Mouse (Mus musculus) T-cell, adult 2 months (primary cell): ENCODE results near the gene Zkscan7.
"Not testable (repeated sequence)": the region's sequence is repeated elsewhere in the genome, so short reads cannot be mapped to it uniquely, and the experiment has no call there.

Source experiments
- DNase-seq: peaks from one replicate; pipeline ENCODE4 v3.0.0; 2022; ENCODE audit warnings: low spot score

The Zkscan7 gene

GRCm38 (mm10) chr9:122885385-122885784, at the start of gene Zkscan7:
Zkscan7 (plus strand) TSS chr9:122885685.
- no peak for DNase-seq

DNA sequence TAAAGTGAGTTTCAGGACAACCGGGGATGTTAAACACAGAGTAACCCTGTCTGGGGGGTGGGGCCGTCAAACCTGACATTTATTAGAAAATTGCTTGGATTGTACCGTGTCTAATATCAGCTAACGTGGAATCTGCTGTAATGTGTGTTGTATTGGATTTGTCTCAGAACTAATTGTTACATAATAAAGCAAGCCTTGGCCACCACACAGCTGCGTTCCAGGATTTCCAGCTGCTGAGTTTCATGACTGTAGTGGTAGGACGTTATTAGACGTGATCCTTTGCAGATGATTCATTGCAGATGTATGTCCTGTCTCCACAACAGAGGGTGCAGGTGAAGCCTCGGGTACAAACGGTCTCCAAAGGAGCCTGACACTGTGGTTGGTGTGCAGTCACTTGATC, 49.4 kb upstream of the Zkscan7 start:
- DNase-seq = no peak

- no peak for DNase-seq
These were observed 48.7 kb upstream of the Zkscan7 start for GRCm38 (mm10) chr9:122836790-122837189.

DNA sequence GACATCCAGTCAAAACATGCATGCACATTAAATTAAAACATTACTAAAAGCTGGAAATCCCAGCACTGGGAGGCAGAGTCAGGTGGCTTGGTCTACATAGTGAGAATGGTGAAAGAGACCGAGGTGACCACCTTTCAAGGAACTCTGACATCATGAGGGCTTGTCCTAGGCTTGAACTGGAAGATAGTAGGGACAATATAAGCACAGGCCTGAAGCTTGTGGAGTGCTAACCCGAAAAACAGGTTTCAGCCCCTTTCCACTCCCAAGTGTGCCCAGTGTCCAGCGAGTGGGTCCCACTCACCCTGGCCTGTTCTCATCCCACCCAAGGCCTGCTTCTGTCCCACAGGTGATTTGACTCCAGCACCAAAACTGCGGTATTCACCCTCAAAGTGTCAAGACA, 48.3 kb upstream of the Zkscan7 start:
- DNase-seq = no peak

DNA sequence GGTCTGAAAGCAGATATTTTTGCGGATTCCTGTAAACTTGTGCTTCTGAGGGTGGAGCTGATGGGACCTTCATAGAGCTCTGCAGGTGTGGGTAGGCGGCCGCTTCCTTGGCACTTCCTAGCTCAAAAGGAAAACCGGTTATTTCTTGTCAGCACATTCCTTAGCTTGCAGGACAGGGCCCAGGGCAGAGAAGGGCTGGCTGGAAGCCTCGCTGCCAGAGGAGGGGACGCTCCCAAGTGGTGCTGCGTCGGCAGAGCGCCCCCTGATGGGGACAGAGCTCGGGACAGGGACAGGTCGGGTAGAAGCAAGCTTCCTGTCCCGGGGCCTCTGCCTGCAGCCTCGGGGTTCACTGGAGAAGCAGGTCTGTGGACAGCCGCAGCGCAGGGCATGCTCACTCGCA, 47.8 kb upstream of the Zkscan7 start:
- peak; percentile 2 for DNase-seq

DNA sequence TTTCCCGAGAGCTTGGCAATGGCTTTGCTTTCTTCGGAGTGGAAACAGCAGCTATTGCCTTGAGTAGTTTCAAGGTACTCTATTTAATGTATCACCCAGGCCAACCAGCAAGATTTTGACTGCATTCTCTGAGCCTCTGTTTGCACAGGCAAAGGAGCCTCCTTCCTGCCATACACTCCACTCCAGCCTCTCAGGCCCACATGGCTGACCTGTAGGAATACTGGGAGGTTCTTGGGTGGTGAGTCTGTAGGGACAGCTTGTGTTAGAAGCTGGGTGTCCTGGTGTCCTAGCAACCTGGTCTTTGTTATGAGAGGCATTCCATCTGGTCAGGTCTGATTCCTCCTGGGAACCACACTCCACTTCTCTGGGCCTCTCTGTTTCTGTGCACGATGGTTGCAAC, 41.7 kb upstream of the Zkscan7 start, which contains the start of gene Gm35549:
Gene Gm35549 (minus strand): TSS at position 276 of the 400 bp plus-strand sequence.
- no peak for DNase-seq

- DNase-seq = no peak
These were observed 39.9 kb upstream of the Zkscan7 start for GRCm38 (mm10) chr9:122845621-122846020.

- DNase-seq = no peak
These were observed 39.3 kb upstream of the Zkscan7 start for GRCm38 (mm10) chr9:122846156-122846555.

- DNase-seq = not testable (repeated sequence)
These were observed 37.6 kb upstream of the Zkscan7 start for GRCm38 (mm10) chr9:122847811-122848311.

DNA sequence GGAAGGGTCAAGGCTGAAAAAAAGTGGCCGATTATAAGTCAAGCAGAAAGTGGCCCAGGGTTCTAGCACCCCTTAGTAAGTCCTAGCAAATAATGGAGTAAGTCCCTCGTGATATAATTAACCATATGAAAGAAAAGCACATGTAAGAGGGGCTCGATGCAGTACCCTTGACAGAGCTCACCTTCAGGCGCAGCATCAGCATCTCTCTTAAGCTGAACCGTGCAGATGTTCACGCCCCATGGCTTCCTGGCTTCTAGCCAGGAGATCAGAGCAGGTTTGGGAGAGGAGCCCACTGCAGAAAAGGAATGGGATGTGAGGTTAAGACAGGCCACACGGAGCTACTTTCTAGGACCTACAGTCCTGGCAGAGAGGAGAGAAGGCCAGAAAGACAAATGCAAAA, 31.0 kb upstream of the Zkscan7 start:
- no peak for DNase-seq

GRCm38 (mm10) chr9:122855141-122855540, 30.3 kb upstream of the Zkscan7 start:
- not testable (repeated sequence) for DNase-seq

DNA sequence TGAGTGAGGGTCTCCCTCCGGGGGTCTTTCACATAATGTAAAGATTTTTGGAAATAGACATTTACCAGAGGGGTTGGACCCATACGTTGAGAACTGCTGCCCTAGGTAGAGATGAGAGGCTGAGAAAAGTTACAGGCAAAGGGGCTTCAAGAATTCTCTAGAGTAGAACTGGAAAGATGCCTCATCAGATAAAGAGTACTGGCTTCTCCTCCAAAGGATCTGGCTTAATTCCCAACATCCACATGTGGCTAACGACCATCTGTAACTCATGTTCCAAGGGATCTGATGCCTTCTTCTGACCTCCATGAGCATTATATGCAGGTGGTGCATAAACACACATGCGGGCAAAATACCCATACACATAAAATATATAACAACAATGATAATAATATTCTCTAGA, 29.9 kb upstream of the Zkscan7 start:
- no peak for DNase-seq

DNA sequence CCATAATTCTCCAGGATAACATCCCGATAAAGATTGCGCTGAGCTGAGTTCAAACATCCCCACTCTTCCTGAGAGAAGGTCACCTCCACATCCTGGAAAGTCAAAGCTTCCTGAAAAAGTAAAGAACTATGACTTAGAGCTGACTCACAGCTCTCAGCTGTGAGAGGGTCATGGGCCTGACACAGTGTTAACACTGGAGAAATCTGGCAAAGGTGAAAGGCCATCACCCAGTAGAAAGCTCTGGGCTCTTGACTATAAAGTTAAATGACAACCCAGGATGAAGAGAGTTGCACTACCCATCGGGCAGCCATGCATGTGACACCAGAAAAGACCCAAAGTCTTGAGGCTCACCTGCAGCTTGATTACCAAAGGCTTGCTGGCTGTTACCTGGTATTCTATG, 28.8 kb upstream of the Zkscan7 start:
- DNase-seq = no peak

DNA sequence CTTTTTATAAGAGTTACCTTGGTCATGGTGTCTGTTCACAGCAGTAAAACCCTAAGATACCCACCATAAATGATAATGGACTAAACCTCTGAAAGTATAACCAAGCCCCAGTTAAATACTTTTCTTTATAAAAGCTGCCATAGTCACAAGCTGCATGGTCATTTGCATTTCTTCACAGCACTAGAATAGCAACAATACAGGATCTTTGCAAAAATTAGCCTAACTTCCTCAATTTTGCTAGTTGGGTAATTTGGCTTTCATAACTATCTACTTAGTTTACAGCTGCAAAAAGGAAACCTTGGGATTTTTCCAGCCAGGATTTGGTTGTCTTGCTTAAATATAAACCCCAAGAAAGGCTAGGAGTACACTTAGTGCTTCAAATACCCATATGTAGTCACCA, 24.7 kb upstream of the Zkscan7 start:
- no peak for DNase-seq

GRCm38 (mm10) chr9:122863731-122864130, 21.8 kb upstream of the Zkscan7 start:
- DNase-seq = no peak

- DNase-seq = no peak
These were observed 20.6 kb upstream of the Zkscan7 start for GRCm38 (mm10) chr9:122864848-122865247.

DNA sequence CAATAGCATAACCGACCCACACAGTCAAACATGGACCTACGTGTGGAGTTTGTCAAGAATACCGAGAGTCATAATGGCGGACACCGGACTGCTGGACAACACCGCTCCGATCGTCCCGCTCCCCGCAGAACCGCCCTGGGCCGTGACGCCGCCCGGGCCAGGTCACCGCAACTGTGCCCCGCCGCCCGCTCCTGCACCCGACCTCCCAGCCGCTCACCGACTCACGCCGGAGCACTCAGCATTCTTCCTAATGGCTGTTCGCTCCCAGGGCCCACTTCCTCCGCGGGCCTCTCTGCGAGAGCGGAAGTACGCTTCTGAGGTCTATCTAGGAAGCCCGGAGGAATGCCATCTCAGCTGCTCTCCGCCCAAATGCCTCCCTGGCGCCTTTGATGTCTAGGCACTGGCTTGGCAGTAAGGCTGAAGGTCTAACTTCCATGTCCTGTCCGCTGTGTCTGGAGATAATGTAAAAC, 19.8 kb upstream of the Zkscan7 start, which contains the start of gene Zfp445:
Gene Zfp445 (minus strand): TSS at position 310 of the 470 bp plus-strand sequence.
- DNase-seq = peak; percentile 86

DNA sequence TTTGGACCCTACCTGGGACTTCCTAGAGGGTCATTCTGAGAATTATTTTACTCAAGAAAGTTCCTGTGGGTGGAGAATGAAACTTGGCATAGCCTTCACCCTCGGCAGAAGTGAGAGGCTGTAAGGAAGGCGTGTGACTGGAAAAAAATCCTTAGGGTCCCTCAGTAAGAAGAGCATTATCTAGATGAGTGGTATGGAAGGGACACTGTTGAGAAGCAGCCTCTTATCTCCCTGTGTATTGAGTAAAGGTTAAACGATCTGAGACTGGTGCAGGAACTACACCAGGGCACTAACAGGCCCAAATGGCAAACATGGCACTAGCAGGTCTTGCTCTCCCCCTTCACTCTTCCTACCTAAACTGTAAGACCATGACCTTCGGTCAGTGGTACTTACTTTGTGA, 19.3 kb upstream of the Zkscan7 start:
- no peak for DNase-seq

DNA sequence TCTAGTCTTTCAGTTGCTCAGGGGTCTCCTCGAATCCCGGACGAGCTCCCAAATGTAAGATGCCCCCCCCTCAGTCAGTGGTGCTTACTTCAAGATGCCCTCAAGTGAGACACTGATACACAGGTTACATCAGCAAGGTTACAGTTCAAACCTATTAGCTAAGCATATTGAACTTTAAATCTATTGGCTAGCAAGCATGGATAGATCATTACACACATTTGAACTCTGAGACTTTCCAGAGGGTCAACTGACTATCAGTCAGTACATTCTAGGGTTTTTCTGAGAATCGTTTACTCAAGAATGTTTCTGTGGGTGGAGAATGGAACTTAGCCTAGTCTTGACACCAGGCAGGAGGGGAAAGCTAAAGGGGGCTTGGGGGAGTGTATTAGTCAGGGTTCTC, 12.9 kb upstream of the Zkscan7 start:
- DNase-seq = no peak

- DNase-seq = no peak
These were observed 10.8 kb upstream of the Zkscan7 start for GRCm38 (mm10) chr9:122874653-122875052.

GRCm38 (mm10) chr9:122875145-122875544, 10.3 kb upstream of the Zkscan7 start:
- DNase-seq = no peak

DNA sequence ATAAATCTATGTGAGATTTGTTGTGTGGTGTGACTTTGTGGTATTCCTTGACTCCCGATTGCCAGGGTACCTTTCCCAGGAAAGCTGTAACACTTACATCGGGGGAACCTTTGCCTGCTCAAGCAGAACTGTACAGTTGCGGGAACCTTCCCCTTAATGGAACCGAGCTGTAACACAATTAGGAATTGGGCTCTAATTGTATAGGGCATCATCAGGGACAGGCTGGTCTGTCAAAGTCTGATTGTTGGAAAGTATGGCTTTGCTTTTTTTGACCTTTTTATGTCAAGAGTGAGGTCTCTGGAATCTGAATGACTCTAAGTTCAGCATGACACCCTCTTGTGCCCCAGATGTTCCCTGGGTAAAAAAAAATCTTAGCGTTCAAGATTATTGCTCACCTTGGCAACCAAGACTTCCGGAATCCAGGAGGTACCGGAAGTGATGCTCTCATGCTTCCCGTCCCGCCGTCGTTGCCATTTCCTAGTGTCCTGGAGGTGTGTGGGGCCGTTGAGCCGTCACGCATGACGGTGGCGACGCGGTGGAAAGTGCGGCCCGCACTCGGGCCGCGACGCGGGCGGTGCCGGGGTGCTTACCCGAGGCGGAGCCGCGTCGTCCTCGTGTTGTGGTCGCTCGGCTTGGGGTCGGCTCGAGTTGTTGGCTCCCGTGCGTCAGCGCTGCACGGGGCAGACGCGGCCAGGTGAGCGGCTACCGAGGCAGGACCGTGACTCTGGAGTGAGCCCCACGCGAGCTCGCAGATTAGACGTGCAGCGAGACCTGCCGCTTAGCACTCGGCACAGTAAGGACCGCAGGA, 1.1 kb downstream of the Zkscan7 start:
- DNase-seq = peak; percentile 81

GRCm38 (mm10) chr9:122901047-122901446, 15.6 kb downstream of the Zkscan7 start:
- DNase-seq = no peak
